Mouse (Mus musculus): ENCODE results near the gene Tmem186. TPM values are rescaled to one million over a fixed set of nuclear protein-coding genes. Genes with fewer than 3 reads are reported as not detected.

Gene Tmem186
- polyA plus RNA-seq, 1 experiment = 12.1 TPM

GRCm38 (mm10) chr16:8667261-8667660, 29.7 kb upstream of the Tmem186 start:
- no peak for DNase-seq (ENCODE audit: low read depth)

DNA sequence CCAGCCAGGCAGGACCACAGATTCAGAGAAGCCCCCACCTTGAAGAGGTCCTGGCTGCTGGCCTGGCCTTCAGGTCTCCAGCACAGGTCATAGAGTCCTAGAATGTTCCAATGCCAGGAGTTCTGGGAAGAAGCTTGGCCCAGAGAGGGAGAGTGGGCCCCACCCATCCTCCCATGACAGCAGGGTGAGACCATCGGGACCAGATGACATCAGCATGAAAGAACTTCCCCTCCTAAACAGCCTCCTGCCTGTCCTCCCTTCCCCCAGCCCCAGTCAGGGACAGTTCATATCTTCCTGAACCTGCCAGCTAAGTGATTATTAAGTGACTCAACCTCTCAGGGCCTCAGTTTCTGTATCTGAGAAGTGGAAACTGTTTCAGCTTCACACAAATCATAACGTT, 28.9 kb upstream of the Tmem186 start:
- DNase-seq (ENCODE audit: low read depth) = no peak

DNA sequence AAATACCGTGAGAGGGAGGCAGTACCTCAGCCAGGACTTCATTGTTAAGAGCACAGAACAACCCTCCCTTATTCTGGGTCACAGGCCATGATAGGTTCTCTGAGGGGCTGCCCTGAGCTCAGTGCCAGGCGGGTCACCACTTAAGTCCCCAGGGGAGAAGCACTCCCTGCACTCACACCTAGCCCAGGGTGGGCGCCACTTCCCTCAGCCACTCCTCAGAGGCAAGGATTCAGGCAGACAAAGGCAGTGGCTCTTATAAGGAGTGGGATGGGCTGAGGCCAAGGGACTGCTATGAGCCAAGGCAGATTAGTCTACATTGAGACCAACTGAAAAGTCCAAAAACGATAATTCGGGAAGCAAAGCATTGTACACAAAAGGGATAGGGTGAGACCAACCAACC, 27.9 kb upstream of the Tmem186 start:
- no peak for DNase-seq (ENCODE audit: low read depth)

DNA sequence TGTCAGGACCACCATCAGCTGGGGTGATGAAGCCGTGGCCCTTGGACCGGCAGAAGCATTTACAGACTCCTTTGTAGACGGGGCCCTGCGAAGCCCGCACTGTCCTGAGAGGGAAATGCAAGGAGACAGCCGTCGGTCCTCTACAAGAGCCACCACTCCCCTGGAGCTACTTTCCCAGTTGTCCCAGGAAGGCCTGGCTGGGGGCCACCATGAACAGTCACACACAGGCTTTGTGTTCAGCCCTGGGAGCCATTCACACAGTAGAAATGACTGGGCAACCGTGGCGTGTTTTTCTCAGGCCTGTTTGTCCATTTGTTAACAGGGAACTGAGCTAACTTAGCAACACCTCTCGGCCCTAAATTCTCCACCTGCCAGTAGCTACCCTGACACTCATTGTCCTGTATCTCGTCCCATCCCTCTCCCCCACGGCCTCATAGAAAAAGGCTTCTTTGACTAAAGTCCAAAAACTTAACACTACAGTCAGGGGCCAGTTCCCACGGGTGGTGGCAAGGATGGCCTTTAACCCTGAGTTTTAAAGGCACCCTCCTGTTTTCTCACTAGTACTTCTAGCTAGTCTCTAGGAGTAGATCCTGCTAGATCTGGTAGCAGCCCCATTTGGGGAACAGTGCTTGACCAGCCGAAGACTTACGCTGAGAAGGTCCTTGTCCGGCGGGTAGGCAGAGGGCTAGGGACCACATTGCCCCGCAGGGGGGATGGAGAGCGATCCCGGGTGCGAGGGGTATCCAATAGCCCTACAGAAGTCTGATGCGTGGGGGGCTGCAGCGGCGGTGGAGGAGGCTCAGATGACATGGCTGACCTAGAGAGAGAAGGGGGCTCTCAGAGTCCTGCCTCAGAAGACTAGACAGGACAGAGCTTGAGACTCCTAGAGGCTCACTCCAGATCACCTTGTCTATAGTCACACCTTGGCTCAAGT, 26.4 kb upstream of the Tmem186 start:
- DNase-seq (ENCODE audit: low read depth) = no peak

GRCm38 (mm10) chr16:8663022-8663421, 25.5 kb upstream of the Tmem186 start:
- DNase-seq (ENCODE audit: low read depth) = no peak

- DNase-seq (ENCODE audit: low read depth) = no peak
These were observed 21.3 kb upstream of the Tmem186 start for GRCm38 (mm10) chr16:8658764-8659163.

DNA sequence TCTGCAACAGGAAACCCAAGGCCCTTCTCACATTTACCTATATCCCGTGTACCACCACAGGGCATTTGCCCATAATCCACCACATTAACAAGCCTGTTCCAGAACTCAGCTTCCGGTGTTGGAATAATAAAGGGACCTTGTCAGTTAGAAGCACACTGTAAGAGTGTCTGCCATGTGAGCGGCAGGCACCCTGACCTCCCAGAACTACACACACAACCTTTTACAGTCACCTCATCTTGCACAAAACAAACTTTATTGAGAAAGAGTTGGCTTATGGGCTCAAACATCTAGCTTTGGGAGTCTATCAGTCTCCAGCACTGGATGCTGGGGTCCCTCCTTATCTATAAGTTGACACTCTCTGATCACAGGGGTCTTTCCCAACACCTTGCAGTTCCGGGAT, 20.8 kb upstream of the Tmem186 start:
- DNase-seq (ENCODE audit: low read depth) = no peak

GRCm38 (mm10) chr16:8656256-8656655, 18.7 kb upstream of the Tmem186 start:
- no peak for DNase-seq (ENCODE audit: low read depth)

GRCm38 (mm10) chr16:8655599-8655998, 18.1 kb upstream of the Tmem186 start:
- DNase-seq (ENCODE audit: low read depth) = no peak

- no peak for DNase-seq (ENCODE audit: low read depth)
These were observed 17.6 kb upstream of the Tmem186 start for GRCm38 (mm10) chr16:8655108-8655507.

DNA sequence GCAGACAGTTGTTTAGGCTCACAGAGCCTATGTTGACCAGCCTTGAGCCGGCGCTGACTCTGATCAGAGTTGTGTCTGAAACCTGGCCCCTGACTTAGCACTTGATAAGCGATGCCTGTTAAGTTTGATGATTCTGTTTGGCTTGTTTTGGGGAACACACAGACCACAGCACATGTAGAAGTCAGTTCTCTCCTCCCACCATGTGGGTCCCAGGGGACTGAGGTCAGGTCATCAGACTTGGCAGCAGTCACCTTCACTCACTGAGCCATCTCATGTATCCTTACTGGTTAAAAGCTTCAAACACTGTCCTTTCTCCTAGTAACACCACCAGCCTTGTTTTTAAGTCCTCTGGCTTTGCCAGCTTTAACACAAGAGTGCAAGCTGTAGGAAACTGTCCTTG, 12.5 kb upstream of the Tmem186 start:
- no peak for DNase-seq (ENCODE audit: low read depth)

DNA sequence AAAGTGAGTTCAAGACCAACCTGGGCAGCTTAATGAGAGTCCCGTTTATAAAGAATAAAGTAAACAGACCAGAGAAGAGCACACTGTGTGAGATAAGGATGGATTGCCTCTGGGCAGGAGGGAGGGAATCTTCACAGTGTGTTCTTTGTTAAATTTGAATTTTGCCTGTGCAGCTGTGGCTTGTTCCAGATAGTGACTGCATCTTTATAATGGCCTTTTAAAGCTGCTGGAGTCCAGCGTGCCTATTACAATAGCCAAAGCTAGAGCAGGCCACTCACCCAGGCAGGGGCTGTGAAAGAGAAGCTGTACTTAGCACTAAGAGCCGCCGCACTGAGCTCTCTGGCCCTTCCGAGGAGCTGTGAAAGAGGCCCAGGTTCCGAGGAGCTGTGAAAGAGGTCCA, 8.0 kb upstream of the Tmem186 start:
- DNase-seq (ENCODE audit: low read depth) = no peak

DNA sequence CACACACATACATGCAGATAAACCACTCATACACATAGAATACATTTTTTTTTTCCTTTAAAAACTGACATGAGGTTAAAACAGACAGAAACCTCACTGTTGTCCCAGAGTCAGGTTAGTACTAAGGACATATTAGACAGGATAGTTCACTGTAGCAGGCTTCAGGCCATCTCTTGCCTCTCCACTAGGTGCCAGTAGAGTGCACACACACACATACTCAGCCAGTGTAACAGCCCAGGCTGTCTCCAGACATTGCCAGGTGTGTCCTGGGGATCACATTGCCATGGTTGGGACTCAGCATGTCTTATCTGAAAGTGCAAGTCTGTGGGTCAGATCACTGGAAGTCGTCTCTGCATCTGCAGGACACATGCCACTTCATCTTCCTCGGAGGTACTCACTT, 6.3 kb upstream of the Tmem186 start:
- no peak for DNase-seq (ENCODE audit: low read depth)

- DNase-seq (ENCODE audit: low read depth) = no peak
These were observed 2.1 kb upstream of the Tmem186 start for GRCm38 (mm10) chr16:8639466-8640191.

GRCm38 (mm10) chr16:8638131-8638530, 619 bp upstream of the Tmem186 start:
- no peak for DNase-seq (ENCODE audit: low read depth)

GRCm38 (mm10) chr16:8636867-8637216, 670 bp downstream of the Tmem186 start:
- no peak for DNase-seq (ENCODE audit: low read depth)

DNA sequence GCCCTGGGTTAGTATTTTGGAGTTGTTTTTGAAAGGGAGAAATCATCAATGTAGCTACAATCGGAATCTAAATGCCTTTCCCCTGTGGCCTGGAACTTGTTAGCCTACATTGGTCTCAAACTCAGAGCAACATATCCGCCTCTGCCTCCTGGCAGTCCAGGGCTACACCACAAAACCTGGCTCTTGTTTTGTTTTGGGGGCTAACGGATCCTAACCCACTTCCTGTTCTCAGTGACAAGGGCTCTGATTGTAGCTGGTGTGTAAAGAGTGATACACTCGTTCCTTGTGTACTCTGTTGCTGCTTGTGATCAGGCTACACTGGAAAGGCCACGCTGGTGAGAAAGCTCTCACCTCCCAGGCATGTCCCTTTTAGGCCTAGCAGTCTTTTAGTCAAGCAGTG, 6.1 kb downstream of the Tmem186 start:
- DNase-seq (ENCODE audit: low read depth) = no peak

- DNase-seq (ENCODE audit: low read depth) = no peak
These were observed 7.1 kb downstream of the Tmem186 start for GRCm38 (mm10) chr16:8630419-8630818.

- DNase-seq (ENCODE audit: low read depth) = no peak
These were observed 17.0 kb downstream of the Tmem186 start for GRCm38 (mm10) chr16:8620315-8621115.

GRCm38 (mm10) chr16:8619659-8620314, 17.7 kb downstream of the Tmem186 start:
- no peak for DNase-seq (ENCODE audit: low read depth)

DNA sequence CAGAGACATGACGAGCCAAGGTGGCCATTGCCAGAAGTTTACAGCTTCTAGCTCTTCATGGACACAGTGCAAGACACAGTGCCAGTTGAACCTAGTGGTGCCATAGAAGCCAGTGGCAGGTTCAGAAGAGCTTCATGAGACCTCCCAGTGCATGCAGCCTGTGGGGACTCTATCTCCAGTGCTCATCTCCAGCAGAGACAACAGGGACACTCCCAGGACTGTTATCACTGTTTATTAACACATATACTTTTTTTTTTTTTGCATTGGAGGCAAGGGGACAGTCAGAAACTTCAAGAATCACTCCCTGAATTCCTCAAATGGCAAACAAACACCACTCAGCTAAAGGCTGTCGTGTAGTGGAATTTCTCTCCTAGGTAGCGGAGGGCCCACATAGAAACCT, 24.1 kb downstream of the Tmem186 start:
- DNase-seq (ENCODE audit: low read depth) = no peak

GRCm38 (mm10) chr16:8613039-8613438, 24.5 kb downstream of the Tmem186 start:
- no peak for DNase-seq (ENCODE audit: low read depth)

Data from gonadal fat pad, adult 2 months (tissue).